Mouse (Mus musculus) thymus, adult 18-20 months (tissue): ENCODE results near the gene Sowahb.

Experiments used
- DNase-seq, 2 experiments: peaks; one replicate each; pipeline ENCODE4 v3.0.0; 2022; ENCODE audit warnings: mixed read lengths in 2 of 2

The Sowahb gene

DNA sequence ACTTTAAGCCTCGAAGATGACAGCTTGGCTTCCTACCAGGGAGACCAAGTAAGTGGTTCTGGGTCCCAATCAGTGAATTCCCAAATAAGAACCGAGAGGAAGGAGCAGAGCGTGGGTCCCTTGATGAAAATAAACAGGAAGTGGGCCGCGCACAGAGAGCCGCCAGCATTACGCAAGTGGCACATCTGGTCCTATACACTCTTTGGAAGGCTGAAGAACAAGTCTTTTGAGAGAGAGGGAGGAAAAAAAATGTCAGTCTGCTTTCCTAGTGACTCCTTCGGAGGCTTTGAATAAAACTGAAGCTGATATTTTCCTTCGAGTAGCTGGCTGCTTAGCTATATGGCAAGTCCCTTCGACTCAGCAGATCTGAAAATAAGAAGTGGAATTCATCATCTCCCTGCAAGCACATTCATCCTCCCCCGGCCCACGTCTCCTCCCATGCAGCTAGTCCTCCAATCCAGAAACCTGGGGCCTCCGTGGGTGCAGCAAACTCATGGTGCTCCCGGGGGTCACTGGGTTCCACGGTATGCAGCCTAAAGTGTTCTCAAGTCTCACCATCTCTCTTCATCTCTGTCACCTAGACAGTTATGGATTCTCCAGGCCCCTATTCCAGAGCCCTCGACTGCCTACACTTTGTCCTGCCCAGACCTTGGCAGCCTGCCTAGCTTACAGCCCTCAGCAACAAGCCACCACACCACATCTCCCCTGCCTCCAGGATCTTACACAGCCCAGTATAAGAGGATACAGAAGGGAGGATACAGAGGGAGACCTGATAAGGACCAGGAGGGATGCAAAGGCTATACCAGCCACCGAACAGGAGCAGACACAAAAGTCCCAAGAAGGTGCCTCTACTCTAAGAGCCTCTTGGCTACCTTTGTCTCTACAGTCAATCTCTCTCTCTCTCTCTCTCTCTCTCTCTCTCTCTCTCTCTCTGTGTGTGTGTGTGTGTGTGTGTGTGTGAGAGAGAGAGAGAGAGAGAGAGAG is 43.8 kb downstream of the Sowahb start:
- no peak for DNase-seq

DNA sequence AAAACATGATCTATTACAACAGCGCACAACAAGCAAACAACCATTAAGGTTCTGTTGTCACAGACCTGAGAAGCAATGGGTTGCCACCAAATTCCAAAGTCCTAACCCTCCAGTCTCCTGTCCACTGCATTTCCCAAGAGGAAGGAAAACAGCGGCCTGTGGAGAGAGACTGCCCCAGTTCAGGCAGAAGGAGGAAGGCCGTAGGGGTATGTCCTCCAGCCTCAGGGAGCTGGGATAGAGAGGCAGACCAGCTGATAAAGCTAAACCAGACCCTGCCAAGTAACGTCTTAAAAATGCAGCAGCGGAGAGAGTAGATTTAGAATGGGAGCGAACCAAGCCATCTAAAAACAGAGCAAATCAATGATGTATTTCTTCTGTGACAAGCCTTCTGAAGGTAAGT is 44.8 kb downstream of the Sowahb start:
- DNase-seq: no peak

DNA sequence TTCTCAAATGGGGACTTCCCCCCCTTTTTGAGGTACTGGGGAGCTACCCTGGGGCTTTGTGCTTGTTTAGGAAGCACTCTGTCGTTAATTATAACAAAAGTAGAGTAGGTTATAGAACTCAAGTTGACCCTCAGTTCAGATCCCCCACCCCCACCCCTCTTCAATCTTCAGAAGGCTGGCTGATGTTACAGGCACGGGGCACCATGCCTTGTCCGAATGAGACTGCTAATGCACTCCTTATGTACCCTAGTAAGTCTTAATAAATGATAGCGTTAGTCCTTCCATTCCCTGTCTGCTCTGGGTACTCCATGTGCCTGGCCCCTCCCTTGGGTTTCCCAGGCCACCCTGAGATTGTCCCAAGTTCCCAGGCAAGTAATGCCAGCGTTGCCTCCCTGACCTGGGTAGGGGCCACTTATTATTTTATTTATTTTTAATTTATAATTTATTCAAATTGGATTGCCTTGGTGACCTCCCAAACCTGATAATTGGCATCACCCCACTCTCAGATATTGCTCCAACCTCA is 46.3 kb downstream of the Sowahb start:
- no peak for DNase-seq

DNA sequence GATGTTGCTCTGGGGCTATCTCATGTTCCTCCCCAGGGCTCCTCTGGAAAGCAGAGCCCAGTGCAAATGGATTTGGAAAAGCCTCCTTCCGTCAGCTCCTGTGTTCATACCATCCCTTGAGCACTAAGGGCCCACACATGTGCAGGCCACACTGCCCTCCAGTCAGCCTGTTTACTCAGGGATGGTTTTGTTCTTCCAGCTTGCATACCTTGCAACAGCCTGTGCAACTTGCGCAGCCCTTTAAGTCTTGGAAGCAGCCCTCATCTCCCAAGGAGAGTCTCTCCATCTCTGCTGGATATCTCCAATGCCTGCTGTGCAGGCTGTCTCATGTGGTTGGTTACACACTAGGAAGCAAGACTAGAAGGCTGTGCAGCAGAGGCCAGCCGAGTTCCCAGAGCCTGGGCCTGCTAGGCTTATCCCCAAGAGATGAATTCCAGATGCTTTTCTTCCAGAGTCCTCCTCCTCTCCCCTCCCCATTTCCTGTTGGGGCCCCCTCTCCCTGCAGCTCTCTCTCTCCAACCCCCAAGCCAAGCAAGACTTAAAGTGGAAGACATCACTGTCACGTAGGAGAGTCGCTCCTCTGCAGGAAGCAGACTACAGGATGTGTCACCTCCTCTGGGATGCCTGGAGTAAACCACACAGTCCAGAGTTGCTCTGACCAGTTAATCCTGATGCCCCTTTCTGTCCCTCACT is 47.2 kb downstream of the Sowahb start:
- DNase-seq: no peak

DNA sequence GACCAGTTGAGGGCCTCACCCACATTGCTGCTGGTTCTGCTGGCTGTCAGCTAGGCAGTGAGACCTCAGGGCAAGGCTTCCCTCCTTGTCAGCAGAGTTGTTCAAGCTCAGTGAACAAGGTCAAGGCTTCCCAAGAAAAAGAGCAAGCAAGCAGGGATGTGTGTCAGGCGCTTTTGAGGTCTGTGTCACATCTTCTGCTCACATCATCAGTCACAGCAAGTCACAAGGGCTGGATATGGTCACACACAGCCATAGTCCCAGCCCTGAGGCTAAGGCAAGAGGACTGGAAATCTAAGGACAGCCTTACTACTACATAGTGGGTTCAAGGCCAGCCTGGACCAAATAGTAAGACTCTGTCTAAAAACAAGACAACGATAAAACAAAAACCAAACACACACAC is 50.0 kb downstream of the Sowahb start:
- DNase-seq: no peak

DNA sequence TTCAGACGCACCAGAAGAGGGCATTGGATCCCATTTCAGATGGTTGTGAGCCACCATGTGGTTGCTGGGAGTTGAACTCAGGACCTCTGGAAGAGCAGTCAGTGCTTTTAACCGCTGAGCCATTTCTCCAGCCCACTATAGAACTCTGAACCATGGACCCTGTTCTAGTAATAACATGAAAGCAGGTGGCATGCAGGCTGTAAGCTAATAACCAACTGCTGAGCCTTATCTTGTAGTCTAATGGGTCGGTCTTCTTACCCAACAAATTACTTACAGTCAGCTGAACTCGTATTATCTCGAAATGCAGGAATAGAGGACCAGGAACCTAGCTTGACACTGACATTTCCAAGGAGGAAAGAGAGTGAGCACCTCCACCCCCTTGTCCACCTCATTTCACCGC is 50.5 kb downstream of the Sowahb start:
- no peak for DNase-seq

DNA sequence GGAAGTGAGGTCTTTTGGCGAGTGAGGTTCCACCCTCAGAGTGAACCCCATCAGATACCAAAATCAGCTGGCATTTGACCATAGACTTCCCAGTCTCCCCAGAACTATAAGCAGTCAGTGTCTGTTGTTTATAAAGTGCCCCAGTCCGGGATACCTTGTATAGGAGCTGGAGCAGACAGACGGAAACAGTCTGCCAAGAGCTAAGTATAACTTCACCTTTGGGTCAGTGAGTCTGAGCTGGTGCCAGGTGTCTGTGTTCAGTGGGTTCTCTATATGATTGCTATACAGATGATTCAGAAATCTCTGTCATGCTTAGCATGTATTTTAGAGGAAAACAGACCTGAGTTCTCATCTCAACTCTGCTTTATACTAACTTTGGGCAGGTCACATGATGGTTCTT is 52.7 kb downstream of the Sowahb start:
- DNase-seq: no peak
